Mouse (Mus musculus) hindbrain, embryonic 15.5 days (tissue): ENCODE measurements at regions not wholly inside any gene's neighbourhood (a gene's known extent, or its start where the extent isn't known, plus 50 kb on each side); places are given as distances from the start of the nearest gene placed in this dataset.

Experiments
- ATAC-seq: fragments of 200-750 bp; cut with Nextera tagmentation; 2 replicates; pipeline ENCODE4 v1.8.0; 2017; ENCODE audit warnings: low read depth, moderate number of reproducible peaks, moderate TSS enrichment; ENCODE audit not compliant: low FRiP score
- H3K27ac ChIP-seq: fragments of 300-500 bp; sonication (generic); replicated peaks from 2 replicates; pipeline ENCODE4 v1.5.1; 2015; ENCODE audit warnings: mild to moderate bottlenecking, inconsistent platforms
- H3K27me3 ChIP-seq: fragments of 300-500 bp; sonication (generic); 2 replicates; pipeline ENCODE4 v1.6.1; 2015; ENCODE audit warnings: control low read depth, inconsistent platforms
- H3K36me3 ChIP-seq: fragments of 300-500 bp; sonication (generic); 2 replicates; pipeline ENCODE4 v1.6.1; 2015; ENCODE audit warnings: control low read depth, inconsistent platforms
- H3K4me1 ChIP-seq: fragments of 300-500 bp; sonication (generic); replicated peaks from 2 replicates; pipeline ENCODE4 v1.6.1; 2015; ENCODE audit warnings: control low read depth, inconsistent platforms
- H3K4me2 ChIP-seq: fragments of 300-500 bp; sonication (generic); 2 replicates; pipeline ENCODE4 v1.6.1; 2015; ENCODE audit warnings: moderate library complexity, mild to moderate bottlenecking, inconsistent platforms
- H3K4me3 ChIP-seq: fragments of 300-500 bp; sonication (generic); 2 replicates; pipeline ENCODE4 v1.5.1; 2015; ENCODE audit warnings: mild to moderate bottlenecking, inconsistent platforms
- H3K9ac ChIP-seq: fragments of 300-500 bp; sonication (generic); 2 replicates; pipeline ENCODE4 v1.6.1; 2015; ENCODE audit warnings: inconsistent platforms
- H3K9me3 ChIP-seq: fragments of 300-500 bp; sonication (generic); 2 replicates; pipeline ENCODE4 v1.6.1; 2016; ENCODE audit warnings: control low read depth, inconsistent platforms
- WGBS: fragments of 180-500 bp; shearing (Covaris S2); methylation state at CpG from one replicate; pipeline ENCODE4 v1.1.7; 2015; 5-methylcytosine and 5-hydroxymethylcytosine counted together

DNA sequence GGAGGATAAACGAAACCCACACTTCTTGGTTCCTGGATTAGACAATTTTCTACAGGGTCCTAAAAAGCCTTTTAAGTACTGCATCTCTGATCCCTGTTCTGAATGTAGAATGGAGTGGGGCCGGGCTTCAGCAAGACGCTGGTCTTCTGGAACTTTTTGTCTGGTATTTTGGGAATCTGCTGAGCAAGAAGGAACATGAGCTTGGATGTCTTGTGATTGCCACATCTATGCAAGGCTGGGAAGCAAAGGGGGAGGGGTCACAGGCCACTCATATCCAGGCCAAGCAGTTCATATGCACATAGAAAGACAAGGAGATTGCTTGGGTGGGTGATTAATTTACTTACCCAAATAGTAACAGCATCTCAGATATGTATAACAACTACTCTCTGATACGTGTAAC is 121.5 kb downstream of the Evx1 start:
- H3K9ac ChIP-seq, result no peak overlapping the region
- no peak overlapping the region for H3K27ac ChIP-seq
- no peak overlapping the region for H3K4me3 ChIP-seq
- no peaks in the 10 kb centered on the region for H3K4me1 ChIP-seq
- no peaks in the 10 kb centered on the region for H3K27me3 ChIP-seq
- no peak overlapping the region for H3K4me2 ChIP-seq
- H3K9me3 ChIP-seq, result no peaks in the 10 kb centered on the region
- 85% methylated on average over 4 of the region's 4 CpGs for WGBS
- no peak for ATAC-seq
- no peaks in the 10 kb centered on the region for H3K36me3 ChIP-seq

DNA sequence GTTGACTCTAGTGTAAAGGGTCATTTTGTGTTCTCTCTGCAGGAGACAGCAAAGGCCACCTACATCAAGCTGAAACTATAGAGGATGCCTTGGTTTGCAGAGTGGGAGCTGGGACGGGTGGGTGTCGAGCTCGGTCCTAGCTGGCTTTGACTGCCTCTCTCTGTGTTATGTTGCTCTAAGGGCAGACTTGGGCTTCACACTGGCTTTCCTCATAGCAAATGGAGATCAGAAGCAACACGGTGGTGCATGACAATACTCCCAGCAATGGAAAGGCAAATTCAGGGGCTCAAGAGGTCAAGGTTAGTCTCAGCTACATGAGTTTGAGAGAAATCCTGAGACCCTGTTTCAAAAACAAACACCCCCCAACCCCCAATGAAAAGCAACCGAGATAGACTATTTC is 122.1 kb downstream of the Evx1 start:
- 74% methylated on average over 5 of the region's 5 CpGs for WGBS
- H3K27ac ChIP-seq, result no peak overlapping the region
- H3K4me3 ChIP-seq, result no peak overlapping the region
- no peaks in the 10 kb centered on the region for H3K9me3 ChIP-seq
- H3K36me3 ChIP-seq, result no peaks in the 10 kb centered on the region
- no peaks in the 10 kb centered on the region for H3K4me1 ChIP-seq
- H3K4me2 ChIP-seq, result no peak overlapping the region
- no peaks in the 10 kb centered on the region for H3K27me3 ChIP-seq
- no peak for ATAC-seq
- no peak overlapping the region for H3K9ac ChIP-seq

GRCm38 (mm10) chr6:52438366-52438765 is 125.1 kb downstream of the Evx1 start:
- Histone ChIP-seq H3K36me3 (no peaks in the 10 kb centered on the region), H3K9ac (no peak overlapping the region), H3K27ac (no peak overlapping the region), H3K4me3 (no peak overlapping the region), H3K4me1 (peaks cover 1% of the 10 kb centered on the region; the same call in 1 of the 2 replicates), H3K27me3 (no peaks in the 10 kb centered on the region; the same call in 1 of the 2 replicates), H3K4me2 (no peak overlapping the region), H3K9me3 (no peaks in the 10 kb centered on the region)
- no peak for ATAC-seq
- 63% methylated on average over 8 of the region's 8 CpGs for WGBS

GRCm38 (mm10) chr6:52439204-52439603 is 125.9 kb downstream of the Evx1 start:
- Histone ChIP-seq H3K4me2 (no peak overlapping the region), H3K27me3 (no peaks in the 10 kb centered on the region; the same call in 1 of the 2 replicates), H3K9ac (no peak overlapping the region), H3K4me1 (peaks cover 5% of the 10 kb centered on the region; the same call in 1 of the 2 replicates), H3K36me3 (no peaks in the 10 kb centered on the region), H3K4me3 (no peak overlapping the region), H3K27ac (no peak overlapping the region), H3K9me3 (no peaks in the 10 kb centered on the region)
- ATAC-seq, result no peak
- 88% methylated on average over 7 of the region's 7 CpGs for WGBS

DNA sequence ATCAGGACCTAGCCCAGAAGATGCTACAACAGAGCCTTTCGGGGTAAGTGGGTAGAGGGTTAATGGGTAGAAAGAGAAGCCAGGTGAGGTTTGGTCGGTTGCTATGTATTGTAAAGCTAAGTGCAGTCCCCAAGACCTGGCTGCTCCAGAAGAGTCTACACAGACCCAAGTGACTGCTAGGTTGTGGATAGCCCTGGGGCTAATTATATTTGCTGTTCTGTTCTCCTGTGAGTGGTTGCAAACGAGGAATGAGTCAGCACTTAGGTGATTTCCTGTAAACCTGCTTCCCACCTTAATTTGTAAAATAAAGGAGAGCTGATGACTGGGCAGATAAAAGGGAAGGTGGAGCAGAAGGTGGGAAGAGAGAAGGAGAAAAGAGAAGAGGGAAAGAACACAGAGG is 126.9 kb downstream of the Evx1 start:
- no peak overlapping the region for H3K4me2 ChIP-seq
- no peaks in the 10 kb centered on the region for H3K9me3 ChIP-seq

GRCm38 (mm10) chr6:52443112-52443984 is 130.1 kb downstream of the Evx1 start:
- no peak for ATAC-seq
- no peak overlapping the region for H3K4me3 ChIP-seq
- H3K27ac ChIP-seq, result no peak overlapping the region
- no peak overlapping the region for H3K9ac ChIP-seq
- no peaks in the 10 kb centered on the region for H3K9me3 ChIP-seq
- no peaks in the 10 kb centered on the region; the same call in 1 of the 2 replicates for H3K27me3 ChIP-seq
- WGBS, result 41% methylated on average over 24 of the region's 24 CpGs
- no peaks in the 10 kb centered on the region for H3K36me3 ChIP-seq
- H3K4me2 ChIP-seq, result peak overlapping the region; percentile 18
- peaks cover 5% of the 10 kb centered on the region; the same call in 1 of the 2 replicates for H3K4me1 ChIP-seq

More for the DNA sequence above, 126.9 kb downstream of the Evx1 start:
- ATAC-seq, result no peak
- Histone ChIP-seq H3K27ac (no peak overlapping the region), H3K4me3 (no peak overlapping the region), H3K27me3 (no peaks in the 10 kb centered on the region; the same call in 1 of the 2 replicates), H3K9ac (no peak overlapping the region), H3K4me1 (peaks cover 5% of the 10 kb centered on the region; the same call in 1 of the 2 replicates), H3K36me3 (no peaks in the 10 kb centered on the region)
- WGBS, result 77% methylated on average over 3 of the region's 3 CpGs

DNA sequence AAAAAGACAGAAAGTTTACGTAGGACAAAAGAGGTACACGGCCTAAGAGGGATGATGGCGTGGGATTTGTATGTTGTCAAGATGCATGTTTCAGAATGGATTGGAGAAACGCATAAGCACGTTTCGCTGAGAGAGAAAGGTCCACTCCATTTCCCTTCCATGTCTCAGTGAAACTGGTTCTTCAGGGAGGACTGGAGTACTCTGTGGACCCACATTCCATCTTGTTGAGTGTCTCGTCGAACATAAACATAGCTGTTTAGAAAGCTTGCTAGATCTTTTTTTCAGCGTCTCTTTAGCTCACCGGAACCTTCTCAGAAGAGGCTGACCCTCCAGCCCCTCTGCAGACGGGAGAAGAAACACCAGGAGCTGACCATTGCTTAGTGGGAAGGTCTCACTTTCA is 145.5 kb downstream of the Evx1 start:
- Histone ChIP-seq H3K36me3 (no peaks in the 10 kb centered on the region), H3K4me1 (no peaks in the 10 kb centered on the region), H3K27me3 (no peaks in the 10 kb centered on the region), H3K4me2 (no peak overlapping the region), H3K4me3 (no peak overlapping the region), H3K9me3 (peaks cover 3% of the 10 kb centered on the region; the same call in 1 of the 2 replicates), H3K27ac (no peak overlapping the region), H3K9ac (no peak overlapping the region)
- no peak for ATAC-seq
- 90% methylated on average over 11 of the region's 11 CpGs for WGBS

DNA sequence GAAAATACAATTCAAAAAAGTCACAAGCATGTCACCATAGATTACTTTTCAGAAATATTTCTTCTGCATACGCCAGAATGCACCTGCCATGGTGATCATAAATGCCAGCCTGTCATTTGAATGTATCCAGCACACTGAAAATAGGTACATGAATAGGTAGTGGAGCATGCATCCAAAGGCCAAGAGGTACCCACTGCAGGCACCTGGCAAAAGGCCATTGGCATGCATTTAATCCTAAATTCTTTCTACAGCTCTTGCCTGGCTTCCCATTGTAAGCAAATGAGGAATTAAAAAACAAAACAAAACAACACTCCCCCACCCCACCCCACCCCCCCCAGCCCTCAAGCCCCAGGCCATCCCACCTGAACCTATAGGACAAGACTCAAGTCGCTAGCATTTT is 147.9 kb downstream of the Evx1 start:
- WGBS, result 81% methylated on average over 2 of the region's 2 CpGs
- Histone ChIP-seq H3K27ac (no peak overlapping the region), H3K9me3 (peaks cover 3% of the 10 kb centered on the region; the same call in 1 of the 2 replicates), H3K27me3 (no peaks in the 10 kb centered on the region), H3K4me1 (no peaks in the 10 kb centered on the region), H3K4me3 (no peak overlapping the region), H3K4me2 (no peak overlapping the region), H3K36me3 (no peaks in the 10 kb centered on the region), H3K9ac (no peak overlapping the region)
- no peak for ATAC-seq

DNA sequence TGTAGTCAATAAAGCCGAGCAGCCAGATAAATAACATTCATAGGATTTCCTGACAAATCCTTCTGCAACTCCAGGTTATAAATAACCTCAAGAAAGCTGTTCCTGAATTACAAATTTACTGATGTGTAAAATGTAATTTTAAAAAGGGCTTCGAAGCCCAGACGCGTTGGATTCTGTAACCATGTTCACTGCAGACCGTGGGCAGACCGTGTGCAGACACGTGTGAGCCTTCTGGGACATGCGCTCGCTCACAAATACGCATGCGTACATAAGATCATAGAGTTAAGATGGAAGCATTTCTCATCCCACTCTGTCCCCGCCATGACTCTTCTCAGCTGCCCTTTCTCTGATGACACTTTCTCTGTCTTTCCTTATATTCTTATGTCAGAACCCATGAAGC is 150.1 kb downstream of the Evx1 start:
- H3K4me2 ChIP-seq, result no peak overlapping the region
- no peaks in the 10 kb centered on the region for H3K4me1 ChIP-seq
- no peaks in the 10 kb centered on the region for H3K36me3 ChIP-seq
- no peak overlapping the region for H3K4me3 ChIP-seq
- no peak for ATAC-seq
- no peaks in the 10 kb centered on the region for H3K27me3 ChIP-seq
- H3K9me3 ChIP-seq, result peaks cover 3% of the 10 kb centered on the region; the same call in 1 of the 2 replicates
- no peak overlapping the region for H3K9ac ChIP-seq
- no peak overlapping the region for H3K27ac ChIP-seq
- 82% methylated on average over 12 of the region's 12 CpGs for WGBS

GRCm38 (mm10) chr6:52464571-52464970 is 151.3 kb downstream of the Evx1 start:
- H3K36me3 ChIP-seq, result no peaks in the 10 kb centered on the region
- H3K4me3 ChIP-seq, result no peak overlapping the region
- no peak overlapping the region for H3K27ac ChIP-seq
- no peak for ATAC-seq
- H3K9ac ChIP-seq, result no peak overlapping the region
- peaks cover 3% of the 10 kb centered on the region; the same call in 1 of the 2 replicates for H3K9me3 ChIP-seq
- no peak overlapping the region for H3K4me2 ChIP-seq
- 68% methylated on average over 3 of the region's 3 CpGs for WGBS
- no peaks in the 10 kb centered on the region for H3K4me1 ChIP-seq
- no peaks in the 10 kb centered on the region for H3K27me3 ChIP-seq

DNA sequence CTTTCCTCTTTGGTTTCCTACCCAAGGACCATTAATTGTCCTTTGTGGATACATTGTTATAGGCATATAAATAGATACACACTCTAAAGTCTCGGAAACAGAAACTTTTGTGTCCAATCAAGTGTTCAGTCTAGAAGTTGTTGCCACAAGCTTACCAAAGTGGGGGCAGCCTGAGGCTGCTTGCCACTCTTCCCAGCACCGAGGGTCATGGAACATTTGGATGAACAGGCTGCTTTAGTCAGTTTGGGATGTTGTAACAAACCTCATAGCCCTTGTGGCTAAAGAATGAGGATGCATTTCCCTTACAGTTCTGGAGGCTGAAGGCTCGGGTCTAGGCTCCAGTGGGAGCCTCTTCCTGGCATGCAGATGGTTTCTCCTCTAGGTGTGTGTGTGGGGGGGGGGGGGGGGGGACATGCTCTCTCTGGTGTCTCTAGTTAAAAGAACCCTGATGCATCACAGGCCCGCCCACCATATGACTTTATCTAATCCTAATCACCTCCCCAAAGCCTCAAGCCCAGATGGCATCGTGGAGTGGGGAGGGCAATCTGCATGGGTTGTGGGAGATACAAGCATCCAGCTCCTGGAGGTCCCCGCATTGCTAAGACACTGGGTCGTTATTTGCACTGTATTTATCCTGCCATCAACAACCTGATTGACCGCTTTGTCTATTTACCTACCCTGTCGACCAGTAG is 152.7 kb downstream of the Evx1 start:
- no peaks in the 10 kb centered on the region for H3K4me1 ChIP-seq
- no peak overlapping the region for H3K4me2 ChIP-seq
- ATAC-seq, result no peak
- H3K4me3 ChIP-seq, result no peak overlapping the region
- peaks cover 3% of the 10 kb centered on the region; the same call in 1 of the 2 replicates for H3K9me3 ChIP-seq
- no peak overlapping the region for H3K27ac ChIP-seq
- no peaks in the 10 kb centered on the region for H3K36me3 ChIP-seq
- H3K27me3 ChIP-seq, result no peaks in the 10 kb centered on the region
- WGBS, result 87% methylated on average over 9 of the region's 9 CpGs
- no peak overlapping the region for H3K9ac ChIP-seq

GRCm38 (mm10) chr6:52470831-52471230 is 157.5 kb downstream of the Evx1 start:
- no peak overlapping the region for H3K27ac ChIP-seq
- H3K4me3 ChIP-seq, result no peak overlapping the region
- H3K4me1 ChIP-seq, result peaks cover 12% of the 10 kb centered on the region
- H3K4me2 ChIP-seq, result no peak overlapping the region
- no peaks in the 10 kb centered on the region for H3K27me3 ChIP-seq
- H3K9ac ChIP-seq, result no peak overlapping the region
- WGBS, result 84% methylated on average over 13 of the region's 13 CpGs
- no peak for ATAC-seq
- no peaks in the 10 kb centered on the region for H3K9me3 ChIP-seq
- no peaks in the 10 kb centered on the region for H3K36me3 ChIP-seq
